Mouse (Mus musculus) liver, embryonic 11.5 days (tissue): ENCODE results near the gene Gm10447. TPM values are rescaled to one million over a fixed set of nuclear protein-coding genes. Genes with fewer than 3 reads are reported as not detected.

Experiments
- ATAC-seq: fragments of 200-750 bp; cut with Nextera tagmentation; replicated peaks from 2 replicates; pipeline ENCODE4 v1.8.0; 2017; ENCODE audit warnings: moderate number of reproducible peaks, mild to moderate bottlenecking, moderate TSS enrichment, moderate library complexity; ENCODE audit not compliant: low FRiP score
- DNase-seq: peaks from one replicate; pipeline ENCODE4 v3.0.0-alpha.2; 2017; ENCODE audit warnings: low spot score
- H3K27ac ChIP-seq: fragments of 300-500 bp; sonication (generic); 2 replicates; pipeline ENCODE4 v1.5.1; 2014; ENCODE audit warnings: mild to moderate bottlenecking, low read depth, low read length, control low read depth
- H3K27me3 ChIP-seq: fragments of 300-500 bp; sonication (generic); replicated peaks from 2 replicates; pipeline ENCODE4 v1.6.1; 2014; ENCODE audit warnings: low read length, mixed read lengths; ENCODE audit not compliant: control insufficient read depth, insufficient read depth
- H3K36me3 ChIP-seq: fragments of 300-500 bp; sonication (generic); 2 replicates; pipeline ENCODE4 v1.6.1; 2014; ENCODE audit warnings: mild to moderate bottlenecking, low read length, moderate library complexity, mixed read lengths; ENCODE audit not compliant: control insufficient read depth, insufficient read depth
- H3K4me1 ChIP-seq: fragments of 300-500 bp; sonication (generic); replicated peaks from 2 replicates; pipeline ENCODE4 v1.6.1; 2014; ENCODE audit warnings: low read length, mixed read lengths; ENCODE audit not compliant: control insufficient read depth, insufficient read depth
- H3K4me2 ChIP-seq: fragments of 300-500 bp; sonication (generic); 2 replicates; pipeline ENCODE4 v1.6.1; 2014; ENCODE audit warnings: mild to moderate bottlenecking, control low read depth, moderate library complexity
- H3K4me3 ChIP-seq: fragments of 300-500 bp; sonication (generic); 2 replicates; pipeline ENCODE4 v1.5.1; 2014; ENCODE audit warnings: low read depth, low read length, control low read depth
- H3K9ac ChIP-seq: fragments of 300-500 bp; sonication (generic); 2 replicates; pipeline ENCODE4 v1.6.1; 2014; ENCODE audit warnings: low read depth, low read length, control low read depth
- H3K9me3 ChIP-seq: fragments of 300-500 bp; sonication (generic); 2 replicates; pipeline ENCODE4 v1.6.1; 2016; ENCODE audit warnings: low read length, inconsistent platforms, mixed read lengths; ENCODE audit not compliant: control insufficient read depth
- WGBS: fragments of 180-500 bp; shearing (Covaris S2); extraction: QIAGEN DNeasy Blood & Tissue Kit; methylation state at CpG from one replicate; pipeline ENCODE4 v1.1.7; 2014; 5-methylcytosine and 5-hydroxymethylcytosine counted together
- polyA plus RNA-seq: library from polyadenylated mRNA; unstranded; fragments of >200 nt; fragmentation: Nextera tagmentation; extraction: Ambion mirVana; gene quantifications from 2 replicates; pipeline ENCODE4 v1.2.1, GENCODE M21; 2014

The Gm10447 gene
- polyA plus RNA-seq, 1 experiment from 2014 or later, result 0.10 TPM

DNA sequence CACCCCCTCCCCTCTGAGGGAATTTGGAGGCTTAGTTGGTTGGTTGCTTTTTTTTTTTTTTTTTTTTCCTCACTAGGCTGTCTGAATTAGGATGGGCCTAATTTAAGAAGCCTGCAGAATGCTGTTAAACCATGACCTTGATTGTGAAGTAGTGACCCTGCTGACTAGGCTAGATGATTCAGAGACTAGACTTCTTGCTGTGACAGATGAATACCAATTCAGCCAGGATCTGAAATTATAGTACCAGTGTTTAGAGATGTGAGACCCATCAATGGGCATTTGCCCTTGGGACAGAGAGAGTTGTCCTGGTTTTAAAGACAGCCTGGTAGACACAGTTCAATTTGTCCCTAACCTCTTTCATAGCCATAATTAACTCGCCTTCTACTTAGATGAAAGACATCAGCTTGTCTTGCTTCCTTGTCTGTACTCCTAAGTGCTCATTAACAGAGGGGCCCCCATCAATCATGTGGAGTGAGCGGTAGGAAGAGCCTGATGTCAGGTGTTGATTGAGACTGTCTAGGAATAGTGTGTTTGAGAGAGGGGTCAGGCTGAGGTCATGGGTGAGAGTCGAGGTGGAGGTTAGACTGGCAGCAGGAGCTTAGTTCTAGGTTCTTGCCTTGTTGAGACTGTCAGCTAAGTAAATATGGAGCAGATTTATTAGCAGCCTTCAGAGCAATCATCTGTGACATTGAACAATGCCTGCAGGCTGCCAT lies 36.5 kb upstream of the Gm10447 start:
- Histone ChIP-seq H3K4me2 (no peak overlapping the region), H3K27me3 (no peaks in the 10 kb centered on the region; the same call in 1 of the 2 replicates), H3K4me1 (peaks cover 4% of the 10 kb centered on the region), H3K9ac (no peak overlapping the region), H3K27ac (no peak overlapping the region), H3K36me3 (no peaks in the 10 kb centered on the region), H3K4me3 (no peak overlapping the region), H3K9me3 (no peaks in the 10 kb centered on the region)
- no peak for DNase-seq
- ATAC-seq, result no peak
- 42% methylated on average over 3 of the region's 3 CpGs for WGBS

DNA sequence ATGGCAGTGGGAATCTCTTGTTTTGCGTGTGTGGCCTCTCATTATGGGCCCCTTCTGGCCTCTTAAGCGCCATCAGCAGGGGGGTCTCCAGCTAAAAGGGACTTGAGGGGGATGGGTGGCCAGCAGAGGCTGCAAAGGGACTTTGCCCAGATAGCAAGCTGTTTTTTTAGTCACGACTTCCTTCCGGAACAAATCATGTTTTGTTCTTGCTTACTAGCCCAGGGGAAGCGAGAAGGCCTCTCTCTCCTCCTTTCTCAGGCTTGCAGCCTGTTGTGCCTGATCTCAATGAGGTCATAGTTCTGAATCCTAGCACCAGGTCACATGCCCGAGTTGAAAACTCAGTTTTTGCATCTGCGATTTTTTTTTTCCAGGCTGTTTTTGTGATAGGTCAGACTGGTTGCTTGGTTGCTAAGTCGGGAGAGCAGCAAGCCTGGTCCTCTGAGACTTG lies 35.1 kb upstream of the Gm10447 start:
- Histone ChIP-seq H3K4me1 (peaks cover 8% of the 10 kb centered on the region), H3K9ac (no peak overlapping the region), H3K36me3 (no peaks in the 10 kb centered on the region), H3K4me2 (no peak overlapping the region), H3K27ac (no peak overlapping the region), H3K4me3 (no peak overlapping the region), H3K27me3 (peaks cover 6% of the 10 kb centered on the region), H3K9me3 (no peaks in the 10 kb centered on the region)
- no peak for DNase-seq
- ATAC-seq, result no peak
- 30% methylated on average over 8 of the region's 8 CpGs for WGBS

DNA sequence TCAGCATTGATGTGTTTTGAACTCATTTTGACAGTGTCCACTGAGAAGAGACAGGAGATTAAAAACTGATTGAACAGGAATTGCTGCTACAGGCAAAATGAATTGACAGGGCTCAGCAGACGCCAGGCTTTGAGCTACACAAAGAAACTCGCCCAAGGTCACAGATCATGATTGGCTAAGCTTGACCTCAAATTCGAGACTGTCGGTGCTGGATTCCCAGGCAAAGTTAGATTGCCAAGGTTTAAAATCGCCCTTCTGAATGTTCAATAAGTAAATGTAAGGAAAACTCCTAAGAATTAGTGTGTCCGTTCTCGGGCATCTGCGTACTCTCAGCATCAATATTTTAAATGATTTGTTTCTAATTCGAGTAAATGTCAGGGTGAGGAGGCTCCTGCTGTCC lies 32.5 kb upstream of the Gm10447 start:
- 84% methylated on average over 9 of the region's 9 CpGs for WGBS
- Histone ChIP-seq H3K27ac (no peak overlapping the region), H3K36me3 (no peaks in the 10 kb centered on the region), H3K9me3 (no peaks in the 10 kb centered on the region), H3K4me1 (peaks cover 12% of the 10 kb centered on the region), H3K4me3 (no peak overlapping the region), H3K27me3 (peaks cover 13% of the 10 kb centered on the region), H3K4me2 (no peak overlapping the region), H3K9ac (no peak overlapping the region)
- no peak for DNase-seq
- no peak for ATAC-seq

DNA sequence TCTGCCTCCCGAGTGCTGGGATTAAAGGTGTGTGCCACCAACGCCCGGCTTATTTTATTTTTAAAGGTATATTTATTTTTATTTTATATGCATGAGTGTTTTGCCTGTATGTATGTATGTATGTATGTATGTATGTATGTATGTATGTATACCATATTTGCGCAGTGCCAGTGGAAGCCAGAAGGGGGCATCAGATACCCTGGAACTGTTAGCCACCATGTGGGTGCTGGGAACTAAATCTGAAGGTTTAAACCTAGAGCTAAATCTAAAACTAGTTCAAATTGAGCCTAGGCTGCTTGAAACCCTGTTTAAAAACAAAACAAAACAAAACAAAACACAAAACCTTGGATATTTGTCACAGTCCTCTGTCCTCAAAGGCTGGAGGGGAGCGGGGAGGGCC lies 32.1 kb upstream of the Gm10447 start:
- no peak for ATAC-seq
- 96% methylated on average over 5 of the region's 5 CpGs for WGBS
- no peaks in the 10 kb centered on the region for H3K36me3 ChIP-seq
- no peak for DNase-seq
- H3K4me3 ChIP-seq, result no peak overlapping the region
- H3K9me3 ChIP-seq, result no peaks in the 10 kb centered on the region
- no peak overlapping the region for H3K4me2 ChIP-seq
- no peak overlapping the region for H3K9ac ChIP-seq
- H3K27ac ChIP-seq, result no peak overlapping the region
- peaks cover 13% of the 10 kb centered on the region for H3K27me3 ChIP-seq
- peaks cover 12% of the 10 kb centered on the region for H3K4me1 ChIP-seq

DNA sequence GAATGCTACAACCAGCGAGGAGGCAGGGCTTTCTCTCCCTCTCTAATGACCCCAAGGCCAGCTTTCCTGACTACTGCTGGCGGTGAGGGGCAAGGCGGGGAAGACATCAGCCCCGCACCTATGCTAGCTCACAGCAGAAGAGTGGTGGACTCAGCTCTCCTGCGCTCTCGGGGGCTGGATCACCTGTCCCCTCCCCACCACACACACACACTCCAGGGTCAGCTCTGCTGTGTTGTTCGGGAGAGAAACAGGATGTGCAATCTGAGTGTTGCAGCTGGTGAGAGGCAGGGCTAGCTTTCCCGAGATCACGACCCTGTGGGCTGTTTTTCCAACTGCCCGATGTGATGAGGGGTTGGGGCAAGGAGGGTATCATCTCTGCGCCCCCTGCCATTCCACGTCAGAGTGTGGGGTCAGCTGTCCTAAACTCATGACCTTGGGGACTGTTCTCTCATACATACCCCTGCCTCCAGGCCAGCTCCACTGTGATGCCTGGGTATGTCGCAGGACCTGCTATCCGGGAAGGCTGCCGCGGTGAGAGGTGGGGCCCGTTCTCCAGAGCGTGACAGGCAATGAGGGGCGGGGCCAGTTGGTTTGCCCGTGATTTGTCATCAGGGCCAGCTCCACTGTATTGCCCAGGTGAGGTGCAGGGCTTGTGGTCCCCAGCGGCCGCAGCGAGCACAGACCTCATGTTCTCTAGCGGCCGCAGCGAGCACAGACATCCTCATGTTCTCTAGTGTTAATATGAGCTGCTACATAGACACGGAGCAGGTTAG lies 30.1 kb upstream of the Gm10447 start:
- H3K27ac ChIP-seq, result no peak overlapping the region
- ATAC-seq (no peak; the same call in 1 of the 2 replicates), DNase-seq (no peak)
- H3K4me3 ChIP-seq, result peak overlapping the region; percentile 10; the same call in 1 of the 2 replicates
- H3K27me3 ChIP-seq, result peaks cover 13% of the 10 kb centered on the region
- H3K4me2 ChIP-seq, result peak overlapping the region; percentile 56
- H3K9me3 ChIP-seq, result no peaks in the 10 kb centered on the region
- peaks cover 19% of the 10 kb centered on the region for H3K4me1 ChIP-seq
- WGBS, result 13% methylated on average over 27 of the region's 27 CpGs
- H3K9ac ChIP-seq, result no peak overlapping the region
- no peaks in the 10 kb centered on the region for H3K36me3 ChIP-seq

DNA sequence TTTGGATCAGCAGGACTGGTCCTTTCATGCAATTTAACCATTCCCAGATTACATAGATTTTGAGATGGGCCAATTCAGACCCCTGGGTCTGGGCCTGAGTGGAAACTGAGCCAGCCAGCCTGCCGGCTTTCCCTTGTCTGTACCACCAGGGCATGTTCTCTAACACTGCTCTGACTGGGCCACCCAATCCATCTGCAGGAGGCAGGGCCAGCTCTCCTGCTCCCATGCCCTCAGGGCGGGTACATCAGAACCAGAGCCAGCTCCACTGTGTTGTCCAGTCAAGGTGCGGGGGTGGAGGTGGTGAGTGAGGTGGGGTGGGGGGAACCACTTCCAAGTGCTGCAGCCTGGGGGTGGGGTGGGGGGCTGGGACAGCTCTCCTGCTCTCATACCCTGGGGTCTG lies 29.4 kb upstream of the Gm10447 start:
- ATAC-seq, result no peak
- WGBS, result 79% methylated on average over 3 of the region's 3 CpGs

DNA sequence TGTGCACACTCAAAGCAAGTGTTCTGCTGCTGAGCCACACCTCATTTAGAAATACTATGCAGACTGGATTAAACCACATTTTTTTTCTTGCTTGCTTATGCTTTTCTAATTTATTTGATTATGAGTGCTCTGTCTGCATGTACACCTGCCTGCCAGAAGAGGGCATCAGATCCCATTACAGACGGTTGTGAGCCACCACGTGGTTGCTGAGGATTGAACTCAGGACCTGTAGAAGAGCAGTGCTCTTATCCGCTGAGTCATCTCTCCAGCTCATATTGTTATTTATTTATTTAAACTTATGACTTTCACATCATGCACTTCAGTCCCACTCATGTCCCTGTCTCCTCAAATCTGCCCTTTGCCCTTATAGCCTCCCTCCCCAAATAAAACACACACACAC lies 28.8 kb upstream of the Gm10447 start:
- Histone ChIP-seq H3K9ac (no peak overlapping the region), H3K36me3 (no peaks in the 10 kb centered on the region), H3K4me2 (no peak overlapping the region), H3K4me3 (no peak overlapping the region), H3K27me3 (peaks cover 13% of the 10 kb centered on the region), H3K9me3 (no peaks in the 10 kb centered on the region), H3K27ac (no peak overlapping the region), H3K4me1 (peaks cover 20% of the 10 kb centered on the region)
- ATAC-seq, result no peak
- DNase-seq, result no peak
- 37% methylated on average over 3 of the region's 3 CpGs for WGBS

More for the DNA sequence above, 29.4 kb upstream of the Gm10447 start:
- H3K9me3 ChIP-seq, result no peaks in the 10 kb centered on the region
- no peaks in the 10 kb centered on the region for H3K36me3 ChIP-seq
- no peak for DNase-seq
- H3K27ac ChIP-seq, result no peak overlapping the region
- peaks cover 20% of the 10 kb centered on the region for H3K4me1 ChIP-seq
- H3K27me3 ChIP-seq, result peaks cover 13% of the 10 kb centered on the region
- no peak overlapping the region for H3K9ac ChIP-seq
- H3K4me3 ChIP-seq, result no peak overlapping the region
- no peak overlapping the region for H3K4me2 ChIP-seq

DNA sequence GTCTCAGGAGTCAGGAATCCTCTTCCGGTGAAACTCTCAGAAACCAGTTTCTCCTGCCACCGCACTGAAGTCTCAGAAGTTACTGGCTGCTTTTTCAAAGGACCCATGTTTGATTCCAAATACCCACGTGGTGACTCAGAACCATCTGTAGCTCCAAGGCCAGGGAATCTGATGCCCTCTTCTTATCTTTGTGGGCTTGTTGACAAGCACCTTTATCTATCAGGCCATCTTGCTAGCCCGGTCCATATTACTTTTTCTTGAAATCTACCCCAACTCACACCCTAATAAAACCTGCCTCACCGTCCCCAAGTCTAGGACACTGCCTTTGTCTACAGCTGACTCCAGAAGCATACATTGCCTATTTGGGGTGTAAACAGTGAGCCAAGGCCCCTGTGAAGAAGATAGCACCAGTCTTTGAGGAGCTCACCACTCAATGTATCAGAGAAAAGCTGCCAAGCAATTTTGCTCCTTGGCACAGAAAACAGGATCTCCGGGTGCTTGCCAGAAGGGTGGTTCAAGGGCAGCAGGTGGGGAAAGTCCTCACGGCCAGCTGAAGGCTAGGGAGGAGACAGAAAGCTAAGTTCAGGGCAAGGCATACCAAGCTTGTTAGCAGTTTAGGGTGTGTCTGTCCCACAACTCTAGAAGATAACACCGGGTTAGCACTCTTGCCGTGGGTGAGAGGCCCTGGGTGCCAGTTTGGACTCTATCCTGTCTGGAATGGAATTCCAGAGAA lies 26.4 kb upstream of the Gm10447 start:
- WGBS, result 32% methylated on average over 9 of the region's 9 CpGs
- H3K4me1 ChIP-seq, result peaks cover 38% of the 10 kb centered on the region
- DNase-seq (no peak), ATAC-seq (peak; percentile 82)
- H3K9ac ChIP-seq, result peak overlapping the region; percentile 52
- H3K4me2 ChIP-seq, result peak overlapping the region; percentile 55
- H3K9me3 ChIP-seq, result no peaks in the 10 kb centered on the region
- no peak overlapping the region for H3K4me3 ChIP-seq
- H3K27me3 ChIP-seq, result peaks cover 34% of the 10 kb centered on the region
- H3K27ac ChIP-seq, result peak overlapping the region; percentile 90
- no peaks in the 10 kb centered on the region for H3K36me3 ChIP-seq
